Mouse (Mus musculus): Measurements from ENCODE around the gene Pcsk6.

The Pcsk6 gene

DNA sequence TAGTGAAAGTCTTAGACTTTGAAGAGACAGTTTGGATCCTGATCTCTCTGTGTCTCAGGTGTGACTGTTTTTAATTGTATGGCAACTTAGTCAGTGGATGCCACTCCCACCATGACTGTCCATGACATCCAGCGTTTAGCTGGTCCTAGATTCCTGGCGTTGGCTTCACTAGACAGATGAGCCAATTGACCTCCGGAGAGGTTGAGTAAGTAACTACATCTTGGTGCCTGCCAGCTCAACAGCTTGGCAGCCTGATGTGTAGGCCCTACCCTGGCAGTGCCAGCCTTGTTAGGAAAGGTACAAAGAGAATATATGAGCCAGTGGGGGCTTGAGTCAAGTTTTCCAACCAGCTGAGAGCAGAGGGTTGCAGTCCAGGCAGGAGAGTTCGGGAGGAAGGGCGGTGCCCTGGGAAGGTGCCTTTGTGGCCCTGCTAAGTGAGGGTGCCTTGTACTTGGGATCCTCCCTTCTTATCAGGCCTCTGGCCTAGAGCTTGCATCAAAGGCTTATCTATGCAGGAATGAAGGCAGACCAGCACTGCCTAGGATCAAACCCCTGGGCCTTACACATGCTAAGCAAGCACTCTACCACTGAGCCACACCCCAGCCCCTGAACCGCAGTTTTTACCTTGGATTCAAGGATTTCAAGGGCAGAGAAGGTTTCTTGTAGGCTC lies 11.8 kb downstream of the Pcsk6 start:
- CTCF ChIA-PET, result interaction anchor here in 1 of 4 experiments (0.6 to 0.8 kb wide), 2 partner anchors 9 to 29 kb away, joined by 3 read pairs; no protein-coding TSS in a partner anchor
- POLR2A ChIA-PET, result interaction anchor here (0.6 to 6.3 kb wide), 29 partner anchors 8 to 502 kb away, joined by 3 to 48 read pairs (median 4); partner anchors contain the start of gene Pcsk6 (in 3 of the 4)

- ChIA-PET CTCF (interaction anchor here in 1 of 4 experiments (0.8 kb wide), 1 partner anchor 10 kb away, joined by 3 read pairs; no protein-coding TSS in a partner anchor), POLR2A (interaction anchor here (0.7 to 6.3 kb wide), 22 partner anchors 8 to 503 kb away, joined by 3 to 48 read pairs (median 4); partner anchors contain the start of gene Pcsk6 (in 2 of the 4))
Measured at GRCm38 (mm10) chr7:65873902-65874301, 12.4 kb downstream of the Pcsk6 start.

DNA sequence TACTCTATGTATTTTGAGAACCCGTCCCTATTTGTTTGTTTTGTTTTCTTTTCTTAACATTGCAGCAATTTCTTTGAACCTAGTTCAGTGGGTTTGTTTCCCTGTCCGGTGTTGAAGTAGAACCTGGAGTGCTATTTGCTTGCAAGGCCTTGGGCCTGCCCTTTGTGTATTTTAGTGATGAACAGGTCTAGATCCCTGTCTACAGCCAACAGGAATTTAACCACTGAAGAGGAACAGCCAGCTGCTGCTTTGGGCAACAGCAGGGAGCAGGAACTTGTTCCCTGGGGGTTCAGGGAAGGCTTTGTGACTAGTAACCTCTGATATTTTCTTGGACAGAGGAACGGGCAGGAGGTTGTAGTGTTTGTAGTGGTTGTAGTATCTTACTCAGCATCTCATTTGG lies 15.1 kb downstream of the Pcsk6 start:
- ChIA-PET CTCF (no interaction called here), POLR2A (interaction anchor here in 2 of 4 experiments (0.9 to 6.3 kb wide), 5 partner anchors 12 to 42 kb away, joined by 3 to 48 read pairs (median 5); no protein-coding TSS in a partner anchor)

DNA sequence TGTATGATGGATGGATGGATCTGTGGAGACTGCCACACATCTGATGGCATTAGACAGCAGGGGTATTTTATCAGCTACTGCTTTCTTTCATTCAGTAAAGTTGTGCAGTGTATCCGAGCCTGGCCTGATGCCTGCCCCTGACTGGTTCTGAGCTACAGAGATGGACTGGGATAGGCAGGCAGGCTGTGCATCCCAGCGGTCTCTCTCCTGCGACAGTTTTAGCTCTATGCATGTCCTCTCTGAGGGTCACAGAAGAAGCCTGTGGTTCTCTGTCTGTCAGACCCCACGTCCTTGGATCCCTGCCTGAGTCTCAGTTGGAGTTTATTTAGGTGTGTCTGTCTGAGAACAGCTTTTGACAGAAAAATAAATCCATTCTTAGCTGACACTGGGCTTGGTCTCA lies 16.7 kb downstream of the Pcsk6 start:
- CTCF ChIA-PET, result interaction anchor here in 1 of 4 experiments (1.0 to 1.8 kb wide), 3 partner anchors 14 to 182 kb away, joined by 3 to 5 read pairs (median 3); partner anchors contain the start of gene Pcsk6
- POLR2A ChIA-PET, result interaction anchor here (0.6 to 3.1 kb wide), 19 partner anchors 8 to 201 kb away, joined by 3 to 21 read pairs (median 4); partner anchors contain the start of genes Pcsk6 (in 3 of the 4) and Selenos (in 1 of the 4)

DNA sequence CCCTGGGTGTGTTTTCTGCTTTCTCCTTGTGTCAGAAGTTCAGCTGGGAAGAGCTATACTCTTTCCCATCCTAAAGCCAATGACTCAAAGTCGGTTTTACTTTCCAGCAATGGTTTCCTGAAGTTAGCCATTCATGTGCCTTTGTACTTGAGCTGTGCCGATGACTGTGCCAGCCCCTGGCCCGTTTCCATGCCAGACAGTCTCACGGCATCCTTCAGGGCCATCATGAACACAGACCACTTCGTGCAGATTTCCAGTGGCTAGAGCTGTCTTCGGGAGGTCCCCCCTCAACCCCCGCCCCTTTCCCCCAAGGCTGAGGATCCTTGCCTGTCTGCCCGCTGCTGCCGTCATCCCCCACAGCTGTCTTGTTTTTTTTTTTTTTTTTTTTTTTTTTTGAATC lies 17.8 kb downstream of the Pcsk6 start:
- ChIA-PET CTCF (interaction anchor here in 3 of 4 experiments (0.6 to 1.8 kb wide), 6 partner anchors 15 to 238 kb away, joined by 3 to 10 read pairs (median 4); no protein-coding TSS in a partner anchor), POLR2A (interaction anchor here in 2 of 4 experiments (0.9 to 3.1 kb wide), 16 partner anchors 8 to 31 kb away, joined by 3 to 21 read pairs (median 4); partner anchors contain the start of gene Pcsk6 (in 1 of the 2))

DNA sequence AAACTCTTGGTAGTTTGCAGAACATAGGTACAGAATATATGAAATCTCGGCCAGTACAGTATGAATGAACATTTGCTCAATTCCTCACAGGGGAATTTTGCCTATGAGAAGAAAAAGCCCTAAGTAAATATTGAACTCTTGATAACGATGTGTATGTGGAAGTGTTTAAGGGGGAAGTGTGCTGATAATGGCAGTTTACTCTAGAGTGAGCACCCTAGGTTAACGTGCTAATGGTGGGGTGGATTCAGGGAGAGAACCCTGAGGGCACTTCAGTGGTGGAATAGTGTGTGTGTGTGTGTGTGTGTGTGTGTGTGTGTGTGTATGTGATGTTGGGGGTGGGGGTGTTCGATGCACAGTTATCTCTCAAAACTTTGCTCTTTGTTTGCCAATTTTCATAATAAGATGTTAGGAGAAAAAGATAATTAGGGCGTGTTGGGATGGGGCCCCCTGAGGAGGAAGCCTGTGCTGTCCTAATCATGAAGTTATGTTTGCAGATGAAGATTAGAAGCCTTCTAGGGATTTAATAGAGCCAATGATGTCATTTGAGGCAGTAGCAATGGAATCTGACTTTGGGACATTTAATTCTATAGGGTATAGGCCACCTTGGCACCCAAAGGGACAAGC lies 19.2 kb downstream of the Pcsk6 start:
- POLR2A ChIA-PET, result interaction anchor here in 2 of 4 experiments (1.3 to 3.1 kb wide), 2 partner anchors 12 to 17 kb away, joined by 3 to 21 read pairs; no protein-coding TSS in a partner anchor
- CTCF ChIA-PET, result no interaction called here

DNA sequence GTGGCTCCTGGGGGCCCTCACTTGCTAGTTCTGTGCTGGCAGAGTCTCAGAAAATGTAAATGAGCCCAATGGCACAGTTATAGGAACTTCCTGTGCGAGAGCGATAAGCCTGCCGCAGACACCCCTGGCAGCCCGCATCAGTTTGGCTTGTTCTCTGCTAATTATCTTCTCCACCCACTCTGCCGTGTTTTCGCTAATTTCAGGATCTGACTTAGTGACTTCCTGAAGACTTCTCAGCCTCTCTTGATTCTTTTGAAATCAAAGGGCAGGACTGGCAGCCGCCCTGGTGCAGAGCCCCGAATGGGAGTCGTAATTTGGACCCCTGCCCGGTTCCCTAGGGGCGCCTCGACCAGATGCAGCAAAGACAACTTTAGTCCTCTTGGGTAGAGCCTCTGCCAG lies 19.8 kb downstream of the Pcsk6 start:
- ChIA-PET POLR2A (interaction anchor here in 1 of 4 experiments (1.0 to 1.1 kb wide), 2 partner anchors 8 to 14 kb away, joined by 3 to 4 read pairs; no protein-coding TSS in a partner anchor), CTCF (no interaction called here)

DNA sequence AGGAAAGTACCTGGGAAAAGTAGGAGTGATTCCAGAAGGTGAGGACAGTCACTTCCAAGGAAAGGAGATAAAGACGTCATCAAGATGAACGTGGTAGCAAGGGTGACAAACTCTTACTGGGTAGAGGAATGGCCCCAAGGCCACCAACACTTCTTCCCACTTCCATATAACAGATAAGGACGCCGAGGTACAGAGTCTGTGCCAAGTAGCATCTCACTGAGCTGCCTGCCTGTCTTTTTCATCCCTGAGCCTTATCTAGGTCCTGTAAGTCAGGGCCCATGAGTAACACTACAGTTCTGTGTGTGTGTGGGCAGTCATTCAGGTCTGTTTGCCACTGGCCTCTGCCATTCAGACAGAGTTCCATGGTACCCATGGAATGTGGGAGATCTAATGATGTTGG lies 23.4 kb downstream of the Pcsk6 start:
- ChIA-PET POLR2A (interaction anchor here in 1 of 4 experiments (1.9 to 3.1 kb wide), 2 partner anchors 11 to 20 kb away, joined by 4 to 15 read pairs; no protein-coding TSS in a partner anchor), CTCF (interaction anchor here in 3 of 4 experiments (0.6 to 1.5 kb wide), 3 partner anchors 10 to 1187 kb away, joined by 3 to 5 read pairs (median 4); no protein-coding TSS in a partner anchor)

DNA sequence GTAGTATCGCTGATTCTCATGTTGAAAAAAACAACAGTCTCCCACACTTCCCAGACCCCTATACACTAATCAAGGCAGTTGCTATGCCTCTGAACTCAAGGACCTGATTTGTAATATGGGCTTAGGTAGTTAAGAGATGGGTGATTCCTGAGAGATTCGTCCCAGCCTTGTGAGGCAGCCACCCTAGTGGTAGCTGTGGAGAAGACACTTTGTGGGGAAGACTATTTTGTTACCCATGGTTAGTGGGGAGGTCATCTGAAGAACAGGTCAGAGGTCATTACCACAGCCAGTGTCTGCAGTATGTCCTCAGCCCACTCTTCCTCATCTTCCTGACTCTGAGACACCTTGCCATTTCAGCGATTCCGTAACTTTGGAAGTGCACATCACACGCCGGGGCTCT lies 24.3 kb downstream of the Pcsk6 start:
- ChIA-PET CTCF (interaction anchor here in 3 of 4 experiments (0.6 to 1.5 kb wide), 5 partner anchors 9 to 15 kb away, joined by 3 to 5 read pairs (median 3); no protein-coding TSS in a partner anchor), POLR2A (interaction anchor here in 3 of 4 experiments (0.6 to 3.1 kb wide), 16 partner anchors 8 to 146 kb away, joined by 3 to 15 read pairs (median 4); no protein-coding TSS in a partner anchor)

DNA sequence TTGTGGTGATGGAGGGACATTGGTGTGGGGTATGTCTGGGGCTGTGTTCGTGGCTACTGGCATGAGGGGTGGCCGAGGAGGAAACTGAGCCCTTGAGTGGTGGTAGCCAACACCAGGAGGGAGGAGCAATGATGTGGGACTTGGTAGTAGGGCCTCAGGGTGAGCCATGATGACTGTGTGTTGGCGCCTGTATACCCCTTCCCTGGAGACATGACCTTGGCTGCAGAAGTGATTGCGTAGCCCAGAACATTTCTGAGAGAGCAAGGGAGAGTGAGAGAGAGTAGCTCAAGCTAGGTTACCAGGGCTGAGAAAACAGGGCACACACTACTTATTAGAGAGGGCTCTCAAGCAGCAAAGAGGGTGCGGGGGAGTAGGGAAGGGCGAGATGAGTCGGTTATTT lies 30.3 kb downstream of the Pcsk6 start:
- CTCF ChIA-PET, result interaction anchor here in 1 of 4 experiments (0.5 kb wide), 1 partner anchor 55 kb away, joined by 3 read pairs; no protein-coding TSS in a partner anchor
- POLR2A ChIA-PET, result interaction anchor here (0.6 to 1.4 kb wide), 8 partner anchors 12 to 746 kb away, joined by 3 to 12 read pairs (median 4); no protein-coding TSS in a partner anchor

DNA sequence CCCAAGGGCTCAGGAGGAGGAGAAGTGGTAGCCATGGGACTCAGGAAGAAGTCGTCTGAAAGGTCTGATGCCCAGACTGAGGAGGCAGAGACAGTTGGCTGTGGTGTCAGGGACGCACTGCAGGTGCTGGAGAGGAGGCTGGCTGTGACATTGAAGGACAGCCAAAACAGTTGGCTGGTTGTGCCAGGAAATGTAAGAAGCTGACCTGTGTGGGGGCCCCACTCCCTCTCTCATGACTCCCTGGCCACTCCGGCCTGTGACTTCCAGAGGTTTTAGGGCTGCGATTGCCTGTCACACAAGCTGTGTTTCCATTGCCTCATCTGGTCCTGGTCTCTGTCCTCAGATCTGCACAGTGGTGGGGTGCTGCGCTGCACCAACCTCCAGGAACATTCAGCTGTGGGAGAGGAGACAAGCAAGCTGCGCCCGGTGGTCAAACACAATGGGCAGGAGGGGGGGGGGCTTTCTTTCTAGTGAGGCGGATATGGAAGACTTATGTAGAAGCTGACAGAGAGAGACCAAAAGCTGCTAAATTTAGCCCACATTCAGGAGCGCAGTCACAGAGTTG lies 30.8 kb downstream of the Pcsk6 start:
- ChIA-PET CTCF (interaction anchor here in 1 of 4 experiments (0.5 kb wide), 1 partner anchor 54 kb away, joined by 3 read pairs; no protein-coding TSS in a partner anchor), POLR2A (interaction anchor here (0.8 to 1.4 kb wide), 8 partner anchors 13 to 28 kb away, joined by 3 to 12 read pairs (median 3); no protein-coding TSS in a partner anchor)

- ChIA-PET POLR2A (interaction anchor here in 2 of 4 experiments (0.6 to 1.2 kb wide), 7 partner anchors 10 to 1957 kb away, joined by 3 to 7 read pairs (median 3); no protein-coding TSS in a partner anchor), CTCF (no interaction called here)
Measured at GRCm38 (mm10) chr7:65893546-65893945, 32.0 kb downstream of the Pcsk6 start.

DNA sequence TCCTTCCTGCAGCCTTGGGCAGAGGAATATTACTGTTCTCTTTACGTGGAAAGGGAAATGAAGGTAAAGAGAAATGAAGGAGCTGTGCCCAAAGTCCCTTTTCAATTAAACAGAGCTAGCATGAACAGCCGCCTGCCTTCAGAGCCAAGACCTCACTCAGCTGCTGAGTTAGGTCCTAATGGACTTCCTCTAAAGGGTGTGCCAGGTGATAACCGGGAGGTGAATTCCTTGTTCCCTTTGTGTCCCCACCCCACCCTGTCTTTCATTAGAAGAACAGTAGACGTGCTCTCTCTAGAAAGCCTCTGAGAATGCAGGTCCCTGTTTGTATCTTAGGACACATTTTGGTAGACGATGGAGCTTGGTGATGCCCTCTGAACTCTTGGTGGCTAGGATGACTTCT lies 33.7 kb downstream of the Pcsk6 start:
- ChIA-PET POLR2A (interaction anchor here in 3 of 4 experiments (0.6 to 1.6 kb wide), 12 partner anchors 9 to 237 kb away, joined by 3 to 7 read pairs (median 4); no protein-coding TSS in a partner anchor), CTCF (interaction anchor here (0.5 to 1.7 kb wide), 4 partner anchors 9 to 49 kb away, joined by 3 to 5 read pairs (median 4); no protein-coding TSS in a partner anchor)

- ChIA-PET POLR2A (no interaction called here), CTCF (interaction anchor here in 1 of 4 experiments (0.9 kb wide), 1 partner anchor 36 kb away, joined by 3 read pairs; no protein-coding TSS in a partner anchor)
Measured at GRCm38 (mm10) chr7:65901231-65901630, 39.7 kb downstream of the Pcsk6 start.

DNA sequence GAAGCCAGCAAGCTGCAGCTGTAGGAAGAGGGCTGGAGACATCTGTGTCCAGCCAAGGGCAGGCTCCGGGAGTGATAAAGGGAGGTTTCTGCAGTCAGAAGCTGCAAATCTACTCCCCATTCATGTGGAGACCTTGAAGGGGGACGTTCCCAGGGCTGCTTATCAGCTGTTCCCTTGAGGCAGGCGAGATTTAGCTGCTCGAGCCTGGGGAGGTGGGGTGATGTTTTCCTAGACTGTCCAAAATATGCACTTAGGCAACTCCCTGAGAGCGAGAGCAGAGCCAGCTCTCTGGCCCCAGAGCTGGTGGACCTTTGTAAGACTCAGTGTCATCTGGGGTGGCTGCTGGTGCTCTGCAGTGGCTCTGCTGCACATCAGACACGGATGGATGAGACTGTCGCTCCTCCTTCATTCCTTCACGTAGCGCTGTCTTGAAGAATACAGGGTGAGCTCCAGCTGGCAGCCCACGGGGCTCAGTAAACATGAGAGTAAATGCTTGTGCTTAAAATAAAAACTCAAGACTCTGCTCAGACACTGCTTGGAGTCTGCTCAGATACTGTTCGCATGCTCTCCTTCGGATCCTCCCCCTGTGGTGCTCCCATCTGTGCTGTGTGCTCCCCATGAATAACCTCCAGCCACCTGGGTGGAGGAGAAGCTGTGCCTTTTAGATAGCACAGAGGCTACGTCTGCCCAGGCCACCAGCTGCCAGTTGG lies 41.1 kb downstream of the Pcsk6 start:
- ChIA-PET CTCF (interaction anchor here in 2 of 4 experiments (0.5 to 1.1 kb wide), 2 partner anchors 15 to 30 kb away, joined by 3 read pairs; no protein-coding TSS in a partner anchor), POLR2A (interaction anchor here in 3 of 4 experiments (0.6 to 2.2 kb wide), 7 partner anchors 17 to 491 kb away, joined by 3 to 9 read pairs (median 4); no protein-coding TSS in a partner anchor)

DNA sequence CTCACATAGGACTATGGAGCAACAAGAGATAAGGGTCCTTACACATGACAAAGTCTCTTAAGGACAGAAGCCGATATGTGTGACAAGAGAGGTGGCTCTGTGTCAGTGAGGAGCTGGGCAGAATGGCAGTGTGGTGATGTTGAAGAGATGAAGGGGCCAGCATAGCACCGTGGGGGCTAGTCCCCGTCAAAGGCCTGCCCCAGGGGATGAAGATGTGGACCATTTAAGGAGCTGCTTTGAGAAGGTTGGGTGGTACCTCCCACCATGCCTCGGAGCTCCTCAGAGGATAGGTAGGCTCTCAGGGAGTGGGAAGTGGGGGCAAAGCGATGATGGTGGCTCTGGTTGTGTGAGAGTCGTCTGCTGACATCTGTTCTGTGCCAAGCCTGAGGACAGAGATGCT lies 41.9 kb downstream of the Pcsk6 start:
- ChIA-PET POLR2A (interaction anchor here in 2 of 4 experiments (0.9 to 2.2 kb wide), 6 partner anchors 8 to 40 kb away, joined by 3 to 9 read pairs (median 6); no protein-coding TSS in a partner anchor), CTCF (interaction anchor here in 1 of 4 experiments (0.6 kb wide), 1 partner anchor 153 kb away, joined by 3 read pairs; no protein-coding TSS in a partner anchor)
